Mouse (Mus musculus): ENCODE data around the gene Zfhx3. TPM values are rescaled to one million over a fixed set of nuclear protein-coding genes. Genes with fewer than 3 reads are reported as not detected.

Gene Zfhx3
- polyA plus RNA-seq, 1 experiment: 14.0 TPM

GRCm38 (mm10) chr8:109001923-109002322 is 1059.5 kb downstream of the Zfhx3 start:
- no peaks in the 10 kb centered on the region for H3K4me1 ChIP-seq (ENCODE audit: control insufficient read depth, insufficient read depth, low read length)
- H3K9me3 ChIP-seq (replicated peaks; ENCODE audit: control insufficient read depth, insufficient read depth, low read length, poor library complexity, severe bottlenecking): no peaks in the 10 kb centered on the region
- no peaks in the 10 kb centered on the region for H3K36me3 ChIP-seq (ENCODE audit: control insufficient read depth, insufficient read depth, low read length, poor library complexity, severe bottlenecking)
- H3K9ac ChIP-seq (ENCODE audit: low read depth, poor library complexity, severe bottlenecking): no peak overlapping the region
- no peak for TF ChIP-seq POLR2A (IDR thresholded peaks at IDR 0.05; ENCODE audit: insufficient read depth, low read length)
- TF ChIP-seq EP300 (IDR thresholded peaks at IDR 0.05; ENCODE audit: insufficient read depth, low read depth, low read length): no peak
- no peak overlapping the region for H3K27ac ChIP-seq (ENCODE audit: insufficient read depth, low read length)
- H3K4me3 ChIP-seq (ENCODE audit: low read depth, low read length): no peak overlapping the region
- H3K27me3 ChIP-seq (ENCODE audit: control insufficient read depth, insufficient read depth, low read length, poor library complexity, severe bottlenecking): no peaks in the 10 kb centered on the region

- no peaks in the 10 kb centered on the region; the same call in 1 of the 2 replicates for H3K27me3 ChIP-seq (ENCODE audit: control insufficient read depth, insufficient read depth, low read length, poor library complexity, severe bottlenecking)
- H3K27ac ChIP-seq (ENCODE audit: insufficient read depth, low read length): no peak overlapping the region
- TF ChIP-seq EP300 (IDR thresholded peaks at IDR 0.05; ENCODE audit: insufficient read depth, low read depth, low read length) (no peak), POLR2A (IDR thresholded peaks at IDR 0.05; ENCODE audit: insufficient read depth, low read length) (no peak), CTCF (IDR thresholded peaks at IDR 0.05; ENCODE audit: low read depth, low read length) (no peak)
- H3K4me1 ChIP-seq (ENCODE audit: control insufficient read depth, insufficient read depth, low read length): no peaks in the 10 kb centered on the region
- no peaks in the 10 kb centered on the region; the same call in 1 of the 2 replicates for H3K9me3 ChIP-seq (replicated peaks; ENCODE audit: control insufficient read depth, insufficient read depth, low read length, poor library complexity, severe bottlenecking)
- H3K4me3 ChIP-seq (ENCODE audit: low read depth, low read length): no peak overlapping the region
- H3K36me3 ChIP-seq (ENCODE audit: control insufficient read depth, insufficient read depth, low read length, poor library complexity, severe bottlenecking): no peaks in the 10 kb centered on the region
- no peak overlapping the region for H3K9ac ChIP-seq (ENCODE audit: low read depth, poor library complexity, severe bottlenecking)
These were observed 1064.5 kb downstream of the Zfhx3 start for GRCm38 (mm10) chr8:109006986-109007385.
